Mouse (Mus musculus): ENCODE results near the gene Dip2b. TPM values are rescaled to one million over a fixed set of nuclear protein-coding genes. Genes with fewer than 3 reads are reported as not detected.

Dip2b gene
- polyA plus RNA-seq, 1 experiment, result 5.4 TPM

- WGBS, result 69% methylated on average over 9 of the region's 9 CpGs
- H3K4me1 ChIP-seq (ENCODE audit: control insufficient read depth, insufficient read depth, low read length), result peaks cover 19% of the 10 kb centered on the region; the same call in 1 of the 2 replicates
- no peaks in the 10 kb centered on the region for H3K36me3 ChIP-seq (ENCODE audit: control insufficient read depth, insufficient read depth, low read length)
- TF ChIP-seq CTCF (conservative IDR thresholded peaks at IDR 0.05; ENCODE audit: insufficient read depth, insufficient read length, low read depth, low read length) (no peak), POLR2A (IDR thresholded peaks at IDR 0.05; ENCODE audit: low read depth, low read length) (no peak)
- no peak overlapping the region for H3K27ac ChIP-seq (ENCODE audit: insufficient read depth, low read depth, low read length)
- DNase-seq, result no peak
- no peak overlapping the region for H3K4me3 ChIP-seq (ENCODE audit: insufficient read depth, low read depth, low read length)
- H3K27me3 ChIP-seq (replicated peaks; ENCODE audit: control insufficient read depth, insufficient read depth, low read length), result no peaks in the 10 kb centered on the region
These were observed 35.4 kb downstream of the Dip2b start for GRCm38 (mm10) chr15:100073696-100074453.

- no peaks in the 10 kb centered on the region for H3K36me3 ChIP-seq (ENCODE audit: control insufficient read depth, insufficient read depth, low read length)
- H3K27me3 ChIP-seq (replicated peaks; ENCODE audit: control insufficient read depth, insufficient read depth, low read length), result no peaks in the 10 kb centered on the region
- H3K27ac ChIP-seq (ENCODE audit: insufficient read depth, low read depth, low read length), result no peak overlapping the region
- H3K4me1 ChIP-seq (ENCODE audit: control insufficient read depth, insufficient read depth, low read length), result peaks cover 19% of the 10 kb centered on the region; the same call in 1 of the 2 replicates
- no peak for DNase-seq
- TF ChIP-seq POLR2A (IDR thresholded peaks at IDR 0.05; ENCODE audit: low read depth, low read length), result no peak
- TF ChIP-seq CTCF (conservative IDR thresholded peaks at IDR 0.05; ENCODE audit: insufficient read depth, insufficient read length, low read depth, low read length), result no peak
- WGBS, result 36% methylated on average over 8 of the region's 8 CpGs
- no peak overlapping the region for H3K4me3 ChIP-seq (ENCODE audit: insufficient read depth, low read depth, low read length)
These were observed 36.3 kb downstream of the Dip2b start for GRCm38 (mm10) chr15:100074754-100075153.

GRCm38 (mm10) chr15:100076362-100076761 is 37.9 kb downstream of the Dip2b start:
- H3K4me1 ChIP-seq (ENCODE audit: control insufficient read depth, insufficient read depth, low read length), result peaks cover 21% of the 10 kb centered on the region; the same call in 1 of the 2 replicates
- no peak for DNase-seq
- no peak overlapping the region for H3K27ac ChIP-seq (ENCODE audit: insufficient read depth, low read depth, low read length)
- H3K4me3 ChIP-seq (ENCODE audit: insufficient read depth, low read depth, low read length), result no peak overlapping the region
- 74% methylated on average over 4 of the region's 4 CpGs for WGBS
- no peak for TF ChIP-seq POLR2A (IDR thresholded peaks at IDR 0.05; ENCODE audit: low read depth, low read length)
- TF ChIP-seq CTCF (conservative IDR thresholded peaks at IDR 0.05; ENCODE audit: insufficient read depth, insufficient read length, low read depth, low read length), result no peak
- H3K36me3 ChIP-seq (ENCODE audit: control insufficient read depth, insufficient read depth, low read length), result no peaks in the 10 kb centered on the region
- no peaks in the 10 kb centered on the region for H3K27me3 ChIP-seq (replicated peaks; ENCODE audit: control insufficient read depth, insufficient read depth, low read length)

GRCm38 (mm10) chr15:100080833-100081477 is 42.5 kb downstream of the Dip2b start:
- WGBS, result 34% methylated on average over 1 of the region's 1 CpGs
- no peak for TF ChIP-seq POLR2A (IDR thresholded peaks at IDR 0.05; ENCODE audit: low read depth, low read length)
- TF ChIP-seq CTCF (conservative IDR thresholded peaks at IDR 0.05; ENCODE audit: insufficient read depth, insufficient read length, low read depth, low read length), result no peak
- no peaks in the 10 kb centered on the region for H3K36me3 ChIP-seq (ENCODE audit: control insufficient read depth, insufficient read depth, low read length)
- peaks cover 21% of the 10 kb centered on the region for H3K4me1 ChIP-seq (ENCODE audit: control insufficient read depth, insufficient read depth, low read length)
- H3K4me3 ChIP-seq (ENCODE audit: insufficient read depth, low read depth, low read length), result no peak overlapping the region
- no peak overlapping the region for H3K27ac ChIP-seq (ENCODE audit: insufficient read depth, low read depth, low read length)
- no peaks in the 10 kb centered on the region for H3K27me3 ChIP-seq (replicated peaks; ENCODE audit: control insufficient read depth, insufficient read depth, low read length)
- no peak for DNase-seq

- DNase-seq, result no peak
- Histone ChIP-seq H3K4me3 (ENCODE audit: insufficient read depth, low read depth, low read length) (no peak overlapping the region), H3K27me3 (replicated peaks; ENCODE audit: control insufficient read depth, insufficient read depth, low read length) (no peaks in the 10 kb centered on the region), H3K36me3 (ENCODE audit: control insufficient read depth, insufficient read depth, low read length) (no peaks in the 10 kb centered on the region), H3K4me1 (ENCODE audit: control insufficient read depth, insufficient read depth, low read length) (peaks cover 19% of the 10 kb centered on the region), H3K27ac (ENCODE audit: insufficient read depth, low read depth, low read length) (no peak overlapping the region)
- WGBS, result 66% methylated on average over 6 of the region's 6 CpGs
- TF ChIP-seq POLR2A (IDR thresholded peaks at IDR 0.05; ENCODE audit: low read depth, low read length), result no peak
- TF ChIP-seq CTCF (conservative IDR thresholded peaks at IDR 0.05; ENCODE audit: insufficient read depth, insufficient read length, low read depth, low read length), result no peak
These were observed 43.1 kb downstream of the Dip2b start for GRCm38 (mm10) chr15:100081478-100081998.

- no peak for TF ChIP-seq POLR2A (IDR thresholded peaks at IDR 0.05; ENCODE audit: low read depth, low read length)
- no peak for TF ChIP-seq CTCF (conservative IDR thresholded peaks at IDR 0.05; ENCODE audit: insufficient read depth, insufficient read length, low read depth, low read length)
- Histone ChIP-seq H3K4me1 (ENCODE audit: control insufficient read depth, insufficient read depth, low read length) (peaks cover 16% of the 10 kb centered on the region), H3K4me3 (ENCODE audit: insufficient read depth, low read depth, low read length) (no peak overlapping the region), H3K27ac (ENCODE audit: insufficient read depth, low read depth, low read length) (no peak overlapping the region), H3K27me3 (replicated peaks; ENCODE audit: control insufficient read depth, insufficient read depth, low read length) (no peaks in the 10 kb centered on the region), H3K36me3 (ENCODE audit: control insufficient read depth, insufficient read depth, low read length) (no peaks in the 10 kb centered on the region)
- WGBS, result 62% methylated on average over 8 of the region's 8 CpGs
- no peak for DNase-seq
These were observed 43.6 kb downstream of the Dip2b start for GRCm38 (mm10) chr15:100082052-100082451.

- Histone ChIP-seq H3K4me3 (ENCODE audit: insufficient read depth, low read depth, low read length) (no peak overlapping the region), H3K27ac (ENCODE audit: insufficient read depth, low read depth, low read length) (no peak overlapping the region), H3K36me3 (ENCODE audit: control insufficient read depth, insufficient read depth, low read length) (no peaks in the 10 kb centered on the region), H3K27me3 (replicated peaks; ENCODE audit: control insufficient read depth, insufficient read depth, low read length) (no peaks in the 10 kb centered on the region), H3K4me1 (ENCODE audit: control insufficient read depth, insufficient read depth, low read length) (peaks cover 13% of the 10 kb centered on the region)
- no peak for TF ChIP-seq CTCF (conservative IDR thresholded peaks at IDR 0.05; ENCODE audit: insufficient read depth, insufficient read length, low read depth, low read length)
- TF ChIP-seq POLR2A (IDR thresholded peaks at IDR 0.05; ENCODE audit: low read depth, low read length), result no peak
- 92% methylated on average over 5 of the region's 5 CpGs for WGBS
- no peak for DNase-seq
These were observed 44.3 kb downstream of the Dip2b start for GRCm38 (mm10) chr15:100082733-100083132.
